Comparison of ENCODE assay signal across 20 mouse cellular contexts in the genomic region with DNA sequence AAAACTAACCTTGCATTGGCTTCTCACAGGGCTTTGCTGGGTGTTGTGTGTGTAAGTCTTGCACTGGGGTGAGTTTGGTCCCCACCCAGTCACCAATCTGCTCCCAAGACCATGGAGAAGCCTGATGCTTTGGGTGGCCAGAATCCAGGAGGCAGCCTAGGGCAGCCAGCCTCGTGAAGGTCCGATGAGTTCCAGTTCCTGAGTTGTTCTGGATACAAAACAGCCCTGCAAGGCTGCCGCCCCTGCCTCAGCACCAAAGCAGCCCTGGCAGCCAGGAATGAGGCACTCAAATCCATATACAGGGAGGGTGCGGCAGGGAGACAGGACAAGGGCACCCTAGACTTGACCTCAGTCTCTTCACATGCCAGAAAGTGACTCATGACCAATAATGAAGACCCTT.
A peak's percentile ranks its signal among the peaks of the same experiment; 100 is the strongest.
DNase-seq lines count a peak whose midpoint lies in the region; ATAC-seq and TF ChIP-seq lines count a peak whose summit lies in the region.
"Had no signal": no experiment of that assay in that cellular context is flagged by ENCODE, and none has a peak within 500 bp of the region (broad histone marks: within the 10 kb centered on the region; RNA-seq: fewer than 3 reads in every experiment).

No protein-coding gene starts in this region.

- no peaks in the 10 kb centered on the region for H3K9me3 ChIP-seq in embryonic facial prominence, embryonic 13.5 days
- H3K9me3 ChIP-seq in embryonic facial prominence, embryonic 10.5 days, result no peaks in the 10 kb centered on the region
- H3K9me3 ChIP-seq in heart, embryonic 10.5 days, result no peaks in the 10 kb centered on the region
- H3K9me3 ChIP-seq: hindbrain, embryonic 13.5 days; midbrain, embryonic 12.5 days had no signal

- no peak overlapping the region for H3K4me3 ChIP-seq in embryonic facial prominence, embryonic 13.5 days
- no peak overlapping the region for H3K4me3 ChIP-seq in embryonic facial prominence, embryonic 10.5 days
- no peak overlapping the region for H3K4me3 ChIP-seq in heart, adult 2 months
- no peak overlapping the region for H3K4me3 ChIP-seq in heart, embryonic 10.5 days
- peak overlapping the region; percentile 86 for H3K4me3 ChIP-seq in testis, adult 2 months (ENCODE audit: control insufficient read depth, low read depth, low read length)
- H3K4me3 ChIP-seq: hindbrain, embryonic 13.5 days; limb, embryonic 12.5 days; midbrain, embryonic 12.5 days had no signal

- H3K36me3 ChIP-seq in embryonic facial prominence, embryonic 13.5 days, result no peaks in the 10 kb centered on the region
- no peaks in the 10 kb centered on the region for H3K36me3 ChIP-seq in embryonic facial prominence, embryonic 10.5 days (replicated peaks)
- H3K36me3 ChIP-seq in heart, adult 2 months (ENCODE audit: control insufficient read depth, insufficient read depth, low read length), result no peaks in the 10 kb centered on the region
- H3K36me3 ChIP-seq in heart, embryonic 10.5 days, result no peaks in the 10 kb centered on the region
- H3K36me3 ChIP-seq in testis, adult 2 months (ENCODE audit: control insufficient read depth, insufficient read depth, low read length), result no peaks in the 10 kb centered on the region
- H3K36me3 ChIP-seq: hindbrain, embryonic 13.5 days; limb, embryonic 12.5 days; midbrain, embryonic 12.5 days had no signal

- H3K4me2 ChIP-seq in embryonic facial prominence, embryonic 13.5 days, result no peak overlapping the region
- H3K4me2 ChIP-seq: liver, embryonic 11.5 days had no signal

- peaks cover 18% of the 10 kb centered on the region for H3K27me3 ChIP-seq in embryonic facial prominence, embryonic 13.5 days
- peaks cover 69% of the 10 kb centered on the region for H3K27me3 ChIP-seq in embryonic facial prominence, embryonic 10.5 days (replicated peaks; ENCODE audit: low read depth, poor library complexity, severe bottlenecking)
- no peaks in the 10 kb centered on the region; the same call in 1 of the 2 replicates for H3K27me3 ChIP-seq in heart, adult 2 months (ENCODE audit: control insufficient read depth, insufficient read depth, low read length)
- H3K27me3 ChIP-seq in heart, embryonic 10.5 days (ENCODE audit: insufficient read depth, poor library complexity, severe bottlenecking), result peaks cover 64% of the 10 kb centered on the region
- H3K27me3 ChIP-seq in testis, adult 2 months (ENCODE audit: control insufficient read depth, insufficient read depth, low read length), result no peaks in the 10 kb centered on the region; the same call in 1 of the 2 replicates

- H3K79me2 ChIP-seq in heart, adult 2 months (replicated peaks; ENCODE audit: control insufficient read depth, insufficient read depth, low read length), result no peaks in the 10 kb centered on the region

- 62% methylated on average over 4 of the region's 4 CpGs for WGBS in embryonic facial prominence, embryonic 13.5 days
- WGBS in embryonic facial prominence, embryonic 10.5 days, result 65% methylated on average over 4 of the region's 4 CpGs
- 38% methylated on average over 4 of the region's 4 CpGs for WGBS in heart, adult 2 months
- WGBS in heart, embryonic 10.5 days, result 55% methylated on average over 4 of the region's 4 CpGs

- ATAC-seq in embryonic facial prominence, embryonic 13.5 days (ENCODE audit: insufficient number of reproducible peaks, insufficient read depth, low FRiP score, low TSS enrichment, low read depth), result no peak
- ATAC-seq: inflammation-experienced regulatory T-cells, adult 6 months; liver, postnatal 0 days; lung, postnatal 0 days had no signal

- no peak for TF ChIP-seq EP300 in heart, adult 2 months (IDR thresholded peaks at IDR 0.05; ENCODE audit: insufficient read depth, low read depth, low read length)

- peak overlapping the region; percentile 23; the same call in 1 of the 2 replicates for H3K27ac ChIP-seq in embryonic facial prominence, embryonic 13.5 days
- H3K27ac ChIP-seq in embryonic facial prominence, embryonic 10.5 days (replicated peaks), result no peak overlapping the region
- H3K27ac ChIP-seq in heart, adult 2 months, result no peak overlapping the region
- no peak overlapping the region for H3K27ac ChIP-seq in heart, embryonic 10.5 days
- no peak overlapping the region for H3K27ac ChIP-seq in testis, adult 2 months (ENCODE audit: control insufficient read depth, insufficient read depth, low read depth, low read length)
- H3K27ac ChIP-seq: hindbrain, embryonic 13.5 days; limb, embryonic 12.5 days; midbrain, embryonic 12.5 days had no signal

- TF ChIP-seq CTCF in heart, adult 2 months (IDR thresholded peaks at IDR 0.05), result no peak
- TF ChIP-seq CTCF in testis, adult 2 months (IDR thresholded peaks at IDR 0.05; ENCODE audit: control insufficient read depth, insufficient read depth, insufficient replicate concordance, low read depth, low read length), result no peak

- peaks cover 7% of the 10 kb centered on the region; the same call in 1 of the 2 replicates for H3K4me1 ChIP-seq in embryonic facial prominence, embryonic 13.5 days
- peaks cover 30% of the 10 kb centered on the region for H3K4me1 ChIP-seq in embryonic facial prominence, embryonic 10.5 days
- no peaks in the 10 kb centered on the region for H3K4me1 ChIP-seq in heart, adult 2 months (ENCODE audit: control insufficient read depth, insufficient read depth, low read length)
- H3K4me1 ChIP-seq in heart, embryonic 10.5 days, result peaks cover 6% of the 10 kb centered on the region
- peaks cover 2% of the 10 kb centered on the region; the same call in 1 of the 2 replicates for H3K4me1 ChIP-seq in testis, adult 2 months (ENCODE audit: control insufficient read depth, insufficient read depth, low read length)
- H3K4me1 ChIP-seq: limb, embryonic 12.5 days had no signal

- H3K9ac ChIP-seq in embryonic facial prominence, embryonic 13.5 days, result 0 out of 2 replicates have a peak overlapping the region, but pooled peaks have one; percentile 21
- H3K9ac ChIP-seq in heart, adult 2 months (ENCODE audit: low read depth, low read length), result no peak overlapping the region
- H3K9ac ChIP-seq: hindbrain, embryonic 13.5 days; limb, embryonic 12.5 days; liver, postnatal 0 days; midbrain, embryonic 12.5 days had no signal

- DNase-seq in embryonic facial prominence, embryonic 10.5 days (ENCODE audit: low spot score), result no peak
- DNase-seq in heart, adult 2 months, result peak; percentile 18 to 36
- no peak for DNase-seq in heart, embryonic 10.5 days (ENCODE audit: low spot score)
- DNase-seq in testis, postnatal 14 days (ENCODE audit: low spot score), result no peak
- peak; percentile 40 to 41 for DNase-seq in gastrocnemius, postnatal 36 days
- no peak for DNase-seq in thymus, postnatal 14 days
- DNase-seq: adrenal gland, postnatal 36 days; cerebellum, adult 9-10 months; kidney, adult 18-20 months; kidney, postnatal 4 days; liver, postnatal 0 days; thymus, postnatal 25 days had no signal

- intact Hi-C loops in heart, adult 2 months (cut with DNase I), result loop anchor here (1.0 to 10.0 kb wide), 4 partner anchors 222 to 882 kb away; no protein-coding TSS in a partner anchor
- intact Hi-C loops in gastrocnemius, postnatal 36 days (cut with DNase I), result loop anchor here (2.0 to 10.0 kb wide), 4 partner anchors 220 to 882 kb away; no protein-coding TSS in a partner anchor

- no peak for TF ChIP-seq POLR2A in heart, adult 2 months (IDR thresholded peaks at IDR 0.05; ENCODE audit: insufficient read depth, low read depth, low read length)
- no peak for TF ChIP-seq POLR2A in testis, adult 2 months (IDR thresholded peaks at IDR 0.05; ENCODE audit: control insufficient read depth, low read depth, low read length)

Comparison
In these comparisons a context has a peak if more than half of its experiments do, and no peak if none do; other contexts are left out.
1. DNase-seq: peak in heart, adult 2 months (2 of 2) and gastrocnemius, postnatal 36 days (2 of 2); none in embryonic facial prominence, embryonic 10.5 days (single experiment), heart, embryonic 10.5 days (single experiment), testis, postnatal 14 days (single experiment) and thymus, postnatal 14 days (single experiment).